Mouse (Mus musculus) lung, adult 2 months (tissue): ENCODE data around the gene Exoc5.

Source experiments
- CTCF ChIP-seq: fragments of 200-500 bp; IDR thresholded peaks from 2 replicates; pipeline ENCODE4 v1.5.1; 2011; ENCODE audit warnings: mild to moderate bottlenecking, low read length, control low read depth; ENCODE audit not compliant: insufficient read depth
- POLR2A ChIP-seq: fragments of 200-500 bp; IDR thresholded peaks from 2 replicates; pipeline ENCODE4 v1.6.1; 2011; ENCODE audit warnings: low read depth, mild to moderate bottlenecking, control low read depth, low read length, borderline replicate concordance; ENCODE audit errors: extremely low read depth

DNA sequence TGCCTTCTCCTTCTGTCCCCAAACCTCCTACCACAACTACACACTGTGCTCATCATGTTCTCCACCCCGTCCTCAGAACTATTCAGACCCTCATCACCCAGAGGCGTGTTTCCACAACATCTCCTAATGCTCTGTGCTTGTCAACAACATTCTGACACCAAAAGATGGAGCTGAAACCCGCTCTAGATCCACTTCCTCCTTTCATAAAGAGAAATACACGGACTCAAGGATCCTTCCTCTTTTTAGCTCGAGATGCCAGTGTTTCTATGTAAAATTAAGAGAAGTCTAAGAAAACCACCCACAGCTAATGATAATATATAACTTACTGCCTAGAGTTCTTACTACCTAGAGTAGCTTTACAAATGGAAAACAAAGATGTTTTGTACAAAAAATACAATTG, 46.7 kb downstream of the Exoc5 start:
- TF ChIP-seq POLR2A (no peak), CTCF (no peak)
